Mouse (Mus musculus) cerebellum, adult 2 months (tissue): ENCODE data around the gene Tgfbr3l. TPM values are rescaled to one million over a fixed set of nuclear protein-coding genes. Genes with fewer than 3 reads are reported as not detected.

Source experiments
- DNase-seq, 2 experiments: peaks; one replicate each; pipeline ENCODE4 v3.0.0; 2021
- H3K27ac ChIP-seq: fragments of 200-500 bp; 2 replicates; pipeline ENCODE4 v1.5.1; 2012; ENCODE audit warnings: low read length, control low read depth, inconsistent platforms; ENCODE audit not compliant: insufficient read depth
- H3K27me3 ChIP-seq: fragments of 200-500 bp; 2 replicates; pipeline ENCODE4 v1.6.1; 2012; ENCODE audit warnings: inconsistent platforms, mild to moderate bottlenecking, low read length, moderate library complexity; ENCODE audit not compliant: control insufficient read depth, insufficient read depth
- H3K4me1 ChIP-seq: fragments of 200-500 bp; 2 replicates; pipeline ENCODE4 v1.6.1; 2011; ENCODE audit warnings: low read length; ENCODE audit not compliant: control insufficient read depth, insufficient read depth
- H3K4me3 ChIP-seq: fragments of 200-500 bp; replicated peaks from 2 replicates; pipeline ENCODE3; 2011; ENCODE audit warnings: mild to moderate bottlenecking, low read depth, low read length, control low read depth; ENCODE audit not compliant: insufficient read depth
- CTCF ChIP-seq: fragments of 200-500 bp; IDR thresholded peaks from 2 replicates; pipeline ENCODE4 v1.5.1; 2011; ENCODE audit warnings: low read depth, mild to moderate bottlenecking, control low read depth, low read length, moderate library complexity, borderline replicate concordance; ENCODE audit not compliant: insufficient read depth
- POLR2A ChIP-seq: fragments of 200-500 bp; IDR thresholded peaks from 2 replicates; pipeline ENCODE4 v1.6.1; 2011; ENCODE audit warnings: low read length, control low read depth, borderline replicate concordance; ENCODE audit not compliant: insufficient read depth
- WGBS: fragments of 180-500 bp; shearing (Covaris S2); methylation state at CpG from one replicate; pipeline ENCODE4 v1.1.7; 2018; 5-methylcytosine and 5-hydroxymethylcytosine counted together
- polyA plus RNA-seq: library from polyadenylated mRNA; depleted of rRNA; stranded (reverse); fragments of >200 nt; gene quantifications from 2 replicates; pipeline ENCODE4 v1.2.3, GENCODE M21; 2012; rRNA removed

Tgfbr3l gene
- polyA plus RNA-seq, result 32.6 and 39.8 TPM in 2 replicates

GRCm38 (mm10) chr8:4247951-4248540 lies at the start of gene Tgfbr3l:
TSS of gene Tgfbr3l (plus strand) at chr8:4248214.
- 75% methylated on average over 15 of the region's 15 CpGs for WGBS
- no peak for DNase-seq

DNA sequence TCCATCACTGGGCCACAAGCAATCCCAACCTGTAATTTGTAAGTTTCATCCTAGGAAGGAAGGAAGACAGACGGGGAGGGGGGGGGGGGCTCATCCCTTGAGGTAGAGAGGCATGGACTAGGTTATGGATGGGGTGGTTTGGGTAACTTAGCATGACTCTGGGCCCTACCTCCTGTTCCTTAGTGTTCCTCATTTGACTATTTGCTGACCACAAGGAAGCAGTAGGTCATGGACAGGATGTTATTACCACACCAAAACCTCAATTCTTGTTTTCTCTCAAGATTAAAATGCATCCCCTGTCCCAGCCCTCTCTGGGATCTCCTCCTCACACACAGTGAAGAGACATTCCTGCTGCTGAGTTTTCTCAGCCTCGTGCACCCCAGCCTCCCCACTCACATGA lies 46.7 kb upstream of the Tgfbr3l start:
- Histone ChIP-seq H3K27me3 (no peaks in the 10 kb centered on the region), H3K4me3 (no peak overlapping the region), H3K27ac (no peak overlapping the region), H3K4me1 (no peaks in the 10 kb centered on the region; the same call in 1 of the 2 replicates)
- 63% methylated on average over 2 of the region's 2 CpGs for WGBS
- TF ChIP-seq CTCF (no peak), POLR2A (no peak)
- DNase-seq, result no peak

More at GRCm38 (mm10) chr8:4247951-4248540, at the start of gene Tgfbr3l:
- no peak within 1 kb of the TSS for H3K4me3 ChIP-seq
- no peaks in the 10 kb centered on the region for H3K27me3 ChIP-seq
- TF ChIP-seq POLR2A (no peak), CTCF (no peak)
- H3K27ac ChIP-seq, result no peak within 1 kb of the TSS
- peaks cover 7% of the 10 kb centered on the region; the same call in 1 of the 2 replicates for H3K4me1 ChIP-seq

- H3K27me3 ChIP-seq, result no peaks in the 10 kb centered on the region
- 69% methylated on average over 38 of the region's 38 CpGs for WGBS
- no peak for DNase-seq
- H3K27ac ChIP-seq, result no peak overlapping the region
- H3K4me1 ChIP-seq, result peaks cover 10% of the 10 kb centered on the region
- H3K4me3 ChIP-seq, result no peak overlapping the region
- TF ChIP-seq CTCF, result no peak
- TF ChIP-seq POLR2A, result no peak
Observed at GRCm38 (mm10) chr8:4205246-4206123, 42.5 kb upstream of the Tgfbr3l start.

DNA sequence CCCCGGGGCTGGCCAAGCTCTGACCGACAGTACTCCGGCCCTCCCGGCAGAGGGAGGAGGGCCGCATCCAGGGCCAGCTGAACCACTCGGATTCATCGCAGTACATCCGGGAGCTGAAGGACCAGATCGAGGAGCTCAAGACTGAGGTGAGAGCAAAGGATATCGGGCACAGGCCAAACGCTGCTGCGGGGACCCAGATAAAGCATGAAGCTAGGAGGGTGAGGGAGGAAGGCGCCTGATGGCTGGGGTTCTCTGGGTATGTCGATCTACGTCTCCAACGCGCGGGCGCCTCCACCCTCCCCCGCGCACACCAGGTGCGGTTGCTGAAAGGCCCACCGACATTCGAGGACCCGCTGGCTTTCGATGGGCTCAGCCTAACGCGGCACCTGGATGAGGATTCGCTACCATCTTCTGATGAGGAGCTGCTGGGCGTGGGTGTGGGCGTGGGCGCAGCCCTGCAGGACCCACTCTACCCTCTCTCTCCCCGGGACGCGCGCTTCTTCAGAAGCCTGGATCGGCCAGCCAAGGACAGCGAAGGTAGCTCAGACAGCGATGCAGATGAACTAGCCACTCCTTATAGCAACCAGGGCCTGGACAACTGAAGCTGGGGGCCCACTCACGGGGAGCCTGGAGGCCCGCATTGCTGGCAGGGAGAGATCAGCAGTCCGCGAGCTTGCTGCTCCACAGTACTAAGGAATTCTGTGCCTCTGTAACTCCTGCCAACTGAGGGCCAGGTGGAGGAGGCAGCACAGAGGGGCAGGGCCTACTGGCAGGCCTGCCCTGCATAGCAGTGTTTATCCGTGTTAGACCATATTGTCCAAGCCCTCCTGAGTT lies 41.6 kb upstream of the Tgfbr3l start:
- Histone ChIP-seq H3K27me3 (no peaks in the 10 kb centered on the region), H3K4me1 (peaks cover 10% of the 10 kb centered on the region), H3K27ac (no peak overlapping the region), H3K4me3 (no peak overlapping the region)
- WGBS, result 33% methylated on average over 44 of the region's 44 CpGs
- no peak for TF ChIP-seq POLR2A
- TF ChIP-seq CTCF, result no peak
- peak; percentile 47 to 60 for DNase-seq

DNA sequence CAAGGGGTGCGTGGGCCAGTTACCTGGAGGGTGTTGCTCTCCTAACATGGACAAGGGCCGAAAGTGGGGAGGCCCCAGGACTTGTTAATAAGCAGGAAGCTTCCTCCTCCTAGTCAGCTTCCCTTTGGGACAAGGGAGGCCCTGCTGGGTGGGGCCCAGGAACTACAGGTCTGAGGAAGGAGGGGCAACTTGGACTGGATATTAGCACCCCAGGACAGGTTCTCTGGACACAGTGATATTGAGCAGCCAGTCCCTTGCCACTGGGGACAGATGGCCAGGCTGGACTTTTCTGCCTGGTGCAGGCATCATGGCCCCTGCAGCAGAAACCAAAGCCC lies 41.0 kb upstream of the Tgfbr3l start:
- DNase-seq, result no peak
- Histone ChIP-seq H3K4me3 (no peak overlapping the region), H3K27me3 (no peaks in the 10 kb centered on the region), H3K4me1 (peaks cover 10% of the 10 kb centered on the region), H3K27ac (0 out of 2 replicates have a peak overlapping the region, but pooled peaks have one; percentile 19)
- TF ChIP-seq CTCF (no peak), POLR2A (no peak)
- WGBS, result 14% methylated on average over 2 of the region's 2 CpGs

DNA sequence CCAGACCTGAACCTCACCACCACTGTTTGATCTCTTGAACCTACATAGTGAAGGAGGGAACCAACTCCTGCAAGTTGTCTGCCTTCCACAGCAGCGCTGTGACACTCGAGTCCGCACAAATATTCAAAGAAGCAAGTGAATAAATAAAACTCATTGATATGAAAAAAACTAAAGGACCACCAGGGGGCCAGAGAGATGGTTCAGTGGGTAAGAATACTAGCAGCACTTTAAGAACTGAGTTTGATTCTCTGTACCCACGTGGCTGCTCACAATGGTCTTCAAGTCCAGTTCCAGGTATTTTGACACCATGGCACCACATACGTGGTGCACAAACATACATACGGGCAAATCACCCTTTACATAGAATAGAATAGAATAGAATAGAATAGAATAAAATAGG lies 36.9 kb upstream of the Tgfbr3l start:
- no peak for DNase-seq
- 68% methylated on average over 6 of the region's 6 CpGs for WGBS
- no peak overlapping the region for H3K27ac ChIP-seq
- TF ChIP-seq POLR2A (no peak), CTCF (no peak)
- peaks cover 10% of the 10 kb centered on the region for H3K4me1 ChIP-seq
- no peak overlapping the region for H3K4me3 ChIP-seq
- H3K27me3 ChIP-seq, result no peaks in the 10 kb centered on the region

- Histone ChIP-seq H3K4me1 (no peaks in the 10 kb centered on the region; the same call in none of the 2 replicates), H3K27me3 (no peaks in the 10 kb centered on the region), H3K4me3 (peak overlapping the region; percentile 14), H3K27ac (no peak overlapping the region)
- TF ChIP-seq POLR2A, result no peak
- no peak for TF ChIP-seq CTCF
- no peak for DNase-seq
- WGBS, result 2% methylated on average over 25 of the region's 25 CpGs
Observed at GRCm38 (mm10) chr8:4212809-4213209, 35.2 kb upstream of the Tgfbr3l start.
